Mouse (Mus musculus): Measurements from ENCODE around the gene Siah3. TPM values are rescaled to one million over a fixed set of nuclear protein-coding genes. Genes with fewer than 3 reads are reported as not detected.

Siah3 gene
- total RNA-seq, 2 experiments from 2014 or later, result 0.27 to 0.36 TPM

DNA sequence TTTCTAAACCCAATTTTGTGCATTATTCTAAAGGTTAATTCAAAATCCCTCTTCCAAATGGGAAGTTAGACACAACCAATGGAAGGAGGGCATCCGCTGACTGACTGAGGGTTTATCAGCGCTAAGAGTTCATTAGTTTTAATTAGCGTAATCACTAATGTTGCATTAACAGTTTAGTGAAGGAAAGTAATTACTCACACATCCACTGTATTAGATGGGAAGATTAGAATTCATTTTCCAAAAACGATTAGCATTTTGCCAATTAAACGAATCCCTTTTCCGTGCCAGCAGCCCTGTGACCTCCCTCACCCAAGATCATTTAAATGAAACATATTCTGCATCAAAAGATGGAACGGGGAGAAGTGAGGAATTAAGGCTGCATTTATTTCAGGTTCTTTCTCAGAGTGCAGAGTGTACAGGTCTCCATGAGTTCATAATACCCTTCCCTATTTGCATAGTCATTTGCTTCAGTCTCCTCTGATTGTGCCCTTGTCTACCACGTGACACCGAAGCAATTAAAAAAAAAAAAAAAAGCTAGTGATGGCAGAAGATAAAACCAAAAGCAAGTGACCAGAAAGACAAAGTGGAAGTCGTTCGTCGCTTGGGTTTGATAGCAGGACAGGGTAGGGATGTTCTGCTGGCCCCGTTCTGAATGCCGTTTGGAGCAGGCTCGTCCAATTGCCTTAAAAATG is 62.6 kb downstream of the Siah3 start:
- DNase-seq (ENCODE audit: low spot score in 2 of 2), result no peak

DNA sequence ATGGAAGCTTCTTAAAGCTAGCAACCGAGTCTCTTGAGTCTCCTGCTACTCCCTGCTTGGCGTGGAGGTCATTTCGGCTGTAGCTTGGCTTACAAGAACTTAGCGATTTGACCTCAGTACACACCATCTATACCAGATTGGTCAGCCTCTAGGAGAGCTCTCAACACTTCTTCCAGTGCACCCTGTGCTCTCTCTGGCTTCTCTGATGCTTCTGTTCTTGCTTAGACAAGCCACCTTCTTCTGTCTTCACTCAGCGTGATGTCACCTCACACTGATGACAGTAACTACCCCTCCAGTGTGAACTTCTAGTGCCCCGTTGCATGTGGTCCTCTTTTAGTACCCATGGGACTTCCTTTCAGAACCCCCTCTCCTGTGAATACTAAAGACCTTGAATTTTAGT is 63.1 kb downstream of the Siah3 start:
- DNase-seq (ENCODE audit: low spot score in 2 of 2), result no peak

DNA sequence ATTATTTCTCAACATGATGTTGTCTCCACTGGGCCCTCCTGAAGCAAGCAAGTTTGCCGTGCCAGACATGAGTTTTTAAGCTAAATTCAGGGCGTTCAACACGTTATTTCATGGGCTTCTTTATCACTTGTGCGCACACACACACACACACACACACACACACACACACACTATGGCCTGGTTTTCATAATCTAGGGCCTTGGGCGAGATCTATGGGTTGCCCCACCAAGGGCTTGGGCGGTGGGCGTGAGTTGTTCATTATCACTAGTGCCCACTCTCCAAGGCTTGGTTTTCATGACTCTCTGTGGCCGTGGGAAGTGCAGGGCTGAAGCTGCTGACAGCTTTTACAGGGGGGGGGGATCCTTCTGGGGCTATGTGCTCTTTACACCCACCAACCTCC is 63.9 kb downstream of the Siah3 start:
- no peak for DNase-seq (ENCODE audit: low spot score in 2 of 2)

DNA sequence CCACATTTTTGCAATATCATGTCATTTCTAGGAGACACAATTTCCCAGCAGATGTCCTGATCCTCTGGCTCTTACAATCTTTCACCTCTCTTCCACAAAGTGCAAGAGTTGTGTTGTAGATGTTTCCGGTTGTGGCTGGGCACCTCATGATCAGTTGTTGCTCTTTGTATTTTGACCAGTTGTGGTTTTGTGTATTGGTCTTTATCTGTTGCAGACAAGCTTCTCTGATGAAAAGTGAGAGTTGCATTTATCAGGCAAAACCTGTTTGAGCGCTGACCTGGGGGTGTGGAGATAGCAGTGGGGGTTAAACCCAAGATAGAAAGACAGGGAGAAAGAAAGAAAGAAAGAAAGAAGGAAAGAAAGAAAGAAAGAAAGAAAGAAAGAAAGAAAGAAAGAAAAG is 68.9 kb downstream of the Siah3 start:
- no peak for DNase-seq (ENCODE audit: low spot score in 2 of 2)

DNA sequence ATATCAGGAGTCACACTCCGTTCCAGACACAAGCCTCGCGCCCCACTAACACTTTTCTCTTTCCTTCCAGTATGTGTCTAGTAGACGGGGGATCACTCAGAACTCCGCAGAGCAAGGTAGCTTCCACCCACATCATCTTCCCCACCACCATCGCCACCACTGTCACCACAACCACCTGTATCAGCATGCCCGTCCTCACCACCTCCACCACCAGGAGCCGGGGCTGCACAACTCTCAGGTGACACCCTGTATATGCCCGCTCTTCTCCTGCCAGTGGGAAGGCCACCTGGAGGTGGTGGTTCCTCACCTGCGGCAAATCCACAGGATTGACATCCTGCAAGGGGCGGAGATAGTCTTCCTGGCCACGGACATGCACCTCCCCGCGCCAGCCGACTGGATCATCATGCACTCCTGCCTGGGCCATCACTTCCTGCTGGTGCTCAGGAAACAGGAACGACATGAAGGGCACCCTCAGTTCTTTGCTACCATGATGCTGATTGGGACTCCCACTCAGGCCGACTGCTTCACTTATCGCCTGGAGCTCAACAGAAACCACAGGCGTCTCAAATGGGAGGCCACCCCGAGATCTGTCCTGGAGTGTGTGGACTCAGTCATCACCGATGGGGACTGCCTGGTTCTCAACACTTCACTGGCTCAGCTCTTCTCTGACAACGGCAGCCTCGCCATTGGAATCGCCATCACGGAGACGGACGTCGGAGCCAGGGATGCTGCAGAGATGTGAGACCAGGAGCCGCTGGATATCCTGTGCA is 69.8 kb downstream of the Siah3 start:
- no peak for DNase-seq (ENCODE audit: low spot score in 2 of 2)

DNA sequence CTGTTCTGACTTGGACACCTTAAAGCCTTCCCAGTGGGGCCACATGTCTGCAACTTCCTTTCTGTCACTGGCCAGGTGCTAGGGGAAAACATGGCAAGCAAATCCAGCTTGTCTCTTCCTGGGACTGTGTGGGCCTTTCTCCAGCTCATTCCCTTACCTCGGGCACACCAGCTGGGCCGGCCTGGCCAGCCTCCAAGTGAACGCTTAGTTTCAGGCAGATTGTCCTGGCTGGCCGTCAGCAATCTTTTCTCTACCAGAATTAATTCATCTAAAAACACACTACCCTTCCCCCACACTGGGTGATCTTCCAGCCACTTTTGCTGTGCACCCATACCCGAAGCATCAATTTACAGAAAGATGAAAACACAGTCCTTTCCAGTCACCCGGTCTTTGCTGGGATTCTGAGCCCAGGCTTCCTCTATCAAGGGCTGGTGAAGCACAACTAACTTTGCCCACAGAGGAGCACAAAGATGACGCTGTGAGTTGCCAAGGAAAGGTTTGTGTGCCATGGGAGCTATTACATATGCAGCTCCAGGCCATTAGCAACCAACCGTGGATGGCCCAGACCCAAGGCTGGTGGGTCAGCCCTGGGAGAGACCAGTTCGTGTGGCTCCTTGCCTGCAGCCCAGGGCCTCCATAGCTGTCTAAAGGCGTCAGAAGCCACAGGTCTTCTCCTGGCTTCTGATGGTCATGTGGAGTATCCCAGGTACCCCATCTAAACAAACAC is 71.8 kb downstream of the Siah3 start:
- DNase-seq (ENCODE audit: low spot score in 2 of 2), result peak; percentile 30 to 70

DNA sequence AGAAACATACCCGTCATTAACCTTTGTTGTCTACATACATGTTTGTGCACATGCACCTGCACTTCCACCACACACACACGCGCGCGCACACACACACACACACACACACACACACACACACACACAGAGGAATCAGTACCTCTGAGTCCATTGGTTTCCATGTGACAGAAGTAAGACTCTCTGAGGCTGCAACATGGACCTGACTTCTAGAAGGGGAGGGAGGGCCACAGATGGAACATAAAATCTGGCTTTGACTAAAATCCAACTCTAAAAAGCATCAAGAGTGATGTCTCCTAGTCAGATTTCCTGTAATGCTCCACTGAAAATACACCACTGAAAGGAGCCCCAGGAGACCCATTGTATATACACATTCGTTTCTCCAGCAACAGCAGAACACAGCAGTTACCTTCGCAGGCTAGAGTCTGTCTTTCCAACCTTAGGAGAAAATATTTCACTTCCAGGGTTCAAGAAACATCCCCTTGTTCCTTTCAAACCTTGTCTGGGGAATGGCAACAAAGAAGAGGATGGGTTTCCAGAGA is 75.1 kb downstream of the Siah3 start:
- DNase-seq (ENCODE audit: low spot score in 2 of 2), result no peak

DNA sequence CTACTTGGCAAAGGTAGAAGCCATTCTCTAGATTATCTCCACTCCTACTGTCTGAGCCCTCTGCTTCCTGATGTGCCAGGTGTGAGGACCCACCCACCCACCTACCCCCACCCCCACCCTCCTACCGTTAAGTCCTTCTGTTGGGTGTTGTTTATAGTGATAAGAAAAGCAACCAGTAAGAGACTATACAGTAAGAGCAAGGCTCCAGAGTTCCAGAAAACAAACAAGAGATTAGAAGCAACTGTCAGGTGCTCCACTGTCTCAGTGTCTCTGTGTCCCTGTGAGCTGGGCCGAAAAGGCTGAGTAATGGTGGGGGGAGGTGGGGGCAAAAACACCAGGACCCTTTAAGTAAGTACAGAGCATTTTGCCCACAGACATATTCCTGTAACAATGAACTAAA is 83.4 kb downstream of the Siah3 start:
- no peak for DNase-seq (ENCODE audit: low spot score in 2 of 2)

DNA sequence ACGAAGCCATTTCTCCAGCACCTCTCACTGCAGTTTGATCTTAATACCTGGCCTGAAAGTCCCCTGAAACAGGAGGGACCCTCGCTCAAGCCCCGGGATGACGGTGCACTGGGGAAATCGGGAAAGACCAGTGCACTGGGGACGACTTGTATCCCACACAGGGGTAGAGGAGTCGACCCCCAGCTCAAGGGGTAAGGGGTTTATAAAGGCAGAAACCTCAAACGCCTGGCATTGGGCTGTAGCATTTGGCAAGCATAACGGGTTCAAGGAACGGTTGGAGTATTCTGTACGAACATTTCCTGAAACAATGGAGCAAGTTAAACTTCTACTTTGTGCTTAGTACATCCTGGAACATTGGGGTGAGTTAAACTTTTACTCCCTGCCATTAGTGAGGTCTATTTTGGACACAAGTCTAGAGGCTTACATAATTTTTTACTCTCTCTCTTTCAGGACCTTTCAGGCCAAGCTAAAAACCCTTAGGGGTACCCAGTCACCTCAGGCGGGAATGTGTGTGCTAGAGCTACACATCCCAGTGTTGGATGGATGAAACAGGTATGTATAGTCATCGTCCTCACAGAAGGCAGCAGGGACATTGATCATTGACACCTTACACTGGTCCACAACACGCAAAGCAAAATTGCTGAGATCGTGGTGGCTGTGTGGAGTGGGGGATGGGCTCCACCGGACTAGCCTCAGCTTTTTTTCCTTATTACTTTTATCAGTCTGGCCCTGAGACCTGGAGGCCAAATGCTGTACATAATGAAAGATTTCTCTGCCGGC is 84.6 kb downstream of the Siah3 start:
- DNase-seq (ENCODE audit: low spot score in 2 of 2), result no peak

DNA sequence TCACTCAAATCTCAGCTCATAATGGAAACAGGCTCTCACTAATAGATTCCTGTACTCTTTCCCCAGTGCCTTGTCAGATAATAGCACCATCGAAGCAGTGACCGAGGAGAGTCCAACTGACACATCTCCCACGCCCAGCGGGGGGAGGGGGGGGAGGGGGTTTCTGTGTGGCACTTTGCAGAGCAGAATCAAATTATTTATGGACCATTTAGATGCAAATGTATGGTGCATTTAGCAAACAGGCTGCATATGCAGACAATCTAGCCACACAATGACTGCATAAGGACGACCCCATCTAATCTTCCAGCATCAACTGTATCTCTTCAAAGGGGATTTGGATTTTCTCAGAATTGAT is 85.2 kb downstream of the Siah3 start:
- no peak for DNase-seq (ENCODE audit: low spot score in 2 of 2)

DNA sequence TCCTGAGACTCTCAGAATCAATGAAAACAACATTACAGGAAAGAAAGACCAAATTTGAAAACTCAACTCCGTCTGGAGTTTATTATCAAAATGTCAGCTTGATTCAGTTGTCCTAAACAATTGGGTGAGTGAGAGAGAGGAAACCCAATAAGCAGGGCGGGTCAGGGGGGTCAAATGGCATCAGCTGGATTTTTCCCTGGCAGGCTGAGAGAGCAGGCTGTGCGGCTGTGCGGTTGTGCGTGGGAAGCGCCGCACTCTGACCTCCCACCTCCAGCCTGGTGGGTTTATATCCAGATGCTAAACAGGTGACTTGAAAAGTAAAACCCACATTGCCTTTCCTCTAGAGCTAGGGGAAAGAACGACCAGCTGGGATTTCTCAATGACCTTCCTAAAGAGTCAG is 85.9 kb downstream of the Siah3 start:
- DNase-seq (ENCODE audit: low spot score in 2 of 2), result no peak

DNA sequence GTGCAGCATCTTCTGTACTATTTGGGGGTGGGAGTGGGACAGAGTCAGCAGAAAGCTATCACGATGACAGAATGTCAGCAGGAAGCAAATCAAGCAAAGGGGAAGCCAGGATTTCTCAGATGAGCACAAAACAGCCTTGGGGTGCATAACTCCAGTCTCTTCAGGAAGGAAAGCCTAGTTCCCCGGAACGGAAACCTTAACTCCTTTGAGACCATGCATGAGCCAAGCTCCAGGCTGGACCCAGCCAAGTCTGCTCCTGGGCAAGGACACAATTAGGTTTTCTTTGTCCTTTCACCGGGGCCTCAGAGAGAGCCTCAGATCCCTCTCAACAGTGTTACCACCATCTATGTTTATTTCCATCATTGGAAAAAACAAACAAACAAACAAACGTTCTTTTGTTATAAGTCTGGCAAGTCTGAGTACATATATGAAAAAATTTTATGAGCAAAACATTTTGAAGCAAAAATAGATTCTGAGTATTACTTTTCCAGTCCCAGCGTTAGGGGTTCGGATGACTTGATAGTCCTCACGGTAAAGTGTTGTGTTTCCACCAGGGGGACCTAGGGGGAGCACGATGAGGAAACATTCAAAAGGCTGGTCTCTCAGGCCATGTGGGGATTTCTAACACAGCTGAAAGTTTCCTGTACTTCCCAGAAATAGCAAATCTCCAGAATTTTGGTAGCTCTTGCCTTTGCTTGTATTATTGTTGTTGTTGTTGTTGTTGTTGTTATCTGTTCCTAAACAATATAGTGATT is 106.0 kb downstream of the Siah3 start:
- DNase-seq (ENCODE audit: low spot score in 2 of 2), result peak in 1 of 2 experiments; percentile 12

DNA sequence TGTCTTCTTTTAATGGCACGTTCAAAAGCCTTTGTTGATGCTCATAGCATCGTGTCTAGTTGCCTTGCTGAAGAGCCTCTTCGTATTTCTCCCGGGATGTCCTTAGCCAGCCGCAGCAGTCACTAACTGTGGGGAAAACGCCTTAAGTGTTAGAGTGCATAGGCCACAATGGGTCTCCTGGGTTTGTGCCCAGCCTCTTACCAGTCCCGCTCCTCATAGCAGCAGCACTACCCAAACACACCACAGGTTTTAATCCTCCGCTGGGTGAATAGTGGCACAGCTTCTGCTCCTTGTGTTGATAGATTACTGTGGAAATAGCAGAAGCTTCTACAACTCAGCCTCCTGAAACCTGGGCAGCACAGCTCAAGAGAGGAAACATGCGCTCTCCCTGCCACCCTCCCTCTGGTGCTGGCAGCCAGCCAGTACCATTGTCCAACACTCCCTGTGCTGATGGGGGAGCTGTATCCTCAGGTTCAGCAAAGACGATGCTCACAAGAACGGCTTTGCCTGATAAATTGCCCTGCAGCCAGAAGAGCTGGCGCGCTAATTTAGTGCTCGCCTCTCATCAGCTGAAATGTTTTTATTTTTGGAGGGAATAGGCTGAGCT is 109.9 kb downstream of the Siah3 start:
- DNase-seq (ENCODE audit: low spot score in 2 of 2), result peak in 1 of 2 experiments; percentile 18

DNA sequence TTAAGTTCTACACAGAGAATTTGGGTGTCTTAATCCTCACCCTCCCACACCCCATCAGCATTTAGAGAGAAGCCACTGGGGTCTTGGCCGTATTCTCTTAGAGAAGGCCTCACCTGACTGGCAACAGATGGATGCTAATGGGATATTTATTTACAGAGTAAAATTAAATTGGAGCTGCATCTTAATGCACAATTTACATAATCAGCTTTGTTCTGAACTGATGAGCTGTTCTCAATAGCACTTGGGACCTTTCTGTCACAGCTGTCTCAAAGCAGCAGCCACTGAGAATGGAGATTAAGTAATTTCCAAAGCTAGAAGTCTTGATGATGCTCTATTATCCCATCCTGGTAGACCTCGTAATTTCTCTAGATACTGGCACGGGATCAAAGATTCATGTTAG is 110.5 kb downstream of the Siah3 start:
- DNase-seq (ENCODE audit: low spot score in 2 of 2), result no peak

DNA sequence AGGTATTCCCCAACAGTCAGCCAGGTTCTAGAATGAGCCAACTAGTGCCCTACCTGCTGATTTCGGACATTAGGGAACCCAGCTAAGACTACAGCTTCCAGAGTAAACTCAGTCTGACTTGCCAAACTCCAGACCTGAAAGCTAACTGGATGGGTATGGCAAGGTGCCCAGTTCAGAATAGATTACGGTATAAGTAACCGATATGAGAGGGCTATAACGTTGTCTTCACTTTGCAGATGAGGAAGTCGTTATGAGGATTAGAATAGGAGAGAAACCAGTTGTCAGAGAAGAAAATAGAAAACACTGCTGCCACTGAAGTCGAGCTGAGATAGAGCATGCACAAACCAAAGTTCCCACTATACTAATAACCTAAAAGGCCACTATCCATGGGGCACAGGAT is 123.2 kb downstream of the Siah3 start:
- no peak for DNase-seq (ENCODE audit: low spot score in 2 of 2)

Other genes with a start within 250 kb of the Siah3 start
- gene Cpb2, start 213.7 kb upstream of the Siah3 start, total RNA-seq (2021), result under 1 TPM; 0.25 to 0.65 TPM
- 10 to 100 TPM; 29.0 to 31.8 TPM for gene Zc3h13, start 171.6 kb upstream of the Siah3 start, total RNA-seq (2021)
- not detected for gene Spert, start 137.1 kb downstream of the Siah3 start, total RNA-seq (2021)
- gene Erich6b, start 186.3 kb downstream of the Siah3 start, total RNA-seq (2021), result not detected